Mouse (Mus musculus) liver, embryonic 14.5 days (tissue): ENCODE results near the gene Gm527.

Experiments used
- CTCF ChIP-seq: IDR thresholded peaks from 2 replicates; pipeline ENCODE4 v1.5.1; 2016; ENCODE audit warnings: antibody characterized with exemption, low read depth, control low read depth
- EP300 ChIP-seq: IDR thresholded peaks from 2 replicates; pipeline ENCODE4 v1.6.1; 2016; ENCODE audit warnings: antibody characterized with exemption, low read depth

GRCm38 (mm10) chr12:64965124-64966026, 47.7 kb downstream of the Gm527 start, which contains the start of the genes Klhl28 and Togaram1:
- TF ChIP-seq CTCF (no peak), EP300 (no peak)
